Mouse (Mus musculus): ENCODE measurements at regions not wholly inside any gene's neighbourhood (a gene's known extent, or its start where the extent isn't known, plus 50 kb on each side); places are given as distances from the start of the nearest gene placed in this dataset.

- TF ChIP-seq CTCF (IDR thresholded peaks at IDR 0.05; ENCODE audit: low read depth) (no peak), EP300 (IDR thresholded peaks at IDR 0.05; ENCODE audit: low read depth) (no peak)
Observed at GRCm38 (mm10) chr9:90430898-90431297, 160.3 kb upstream of the Tbc1d2b start.
